ENCODE assay signal across 15 mouse cellular contexts in genomic region chr8:122746439-122746838, GRCm38 (mm10). TPM values are rescaled to one million over a fixed set of nuclear protein-coding genes. Genes with fewer than 3 reads are reported as not detected.
DNase-seq lines count a peak whose midpoint lies in the region; ATAC-seq and TF ChIP-seq lines count a peak whose summit lies in the region.
"Had no signal": no experiment of that assay in that cellular context is flagged by ENCODE, and none has a peak within 500 bp of the region (broad histone marks: within the 10 kb centered on the region; RNA-seq: fewer than 3 reads in every experiment).

No protein-coding gene starts in this region.

- H3K4me1 ChIP-seq in forebrain, embryonic 10.5 days: peaks cover 56% of the 10 kb centered on the region
- H3K4me1 ChIP-seq in hindbrain, embryonic 15.5 days (replicated peaks): peaks cover 92% of the 10 kb centered on the region
- peaks cover 77% of the 10 kb centered on the region for H3K4me1 ChIP-seq in midbrain, embryonic 14.5 days (ENCODE audit: control insufficient read depth, insufficient read depth, low read length)
- H3K4me1 ChIP-seq in thymus, adult 2 months (replicated peaks; ENCODE audit: control insufficient read depth, insufficient read depth, low read length): no peaks in the 10 kb centered on the region

- WGBS in forebrain, embryonic 10.5 days: 63% methylated on average over 7 of the region's 7 CpGs
- WGBS in hindbrain, embryonic 15.5 days: 20% methylated on average over 7 of the region's 7 CpGs
- WGBS in midbrain, embryonic 14.5 days: 23% methylated on average over 7 of the region's 7 CpGs
- 91% methylated on average over 7 of the region's 7 CpGs for WGBS in thymus, adult 2 months

- peak overlapping the region; percentile 78 for H3K27ac ChIP-seq in forebrain, embryonic 10.5 days
- H3K27ac ChIP-seq in hindbrain, embryonic 15.5 days (replicated peaks): peak overlapping the region; percentile 95
- peak overlapping the region; percentile 95 for H3K27ac ChIP-seq in midbrain, embryonic 14.5 days (replicated peaks; ENCODE audit: low read depth, low read length)
- H3K27ac ChIP-seq in thymus, adult 2 months (ENCODE audit: control insufficient read depth, insufficient read depth, low read length): no peak overlapping the region
- H3K27ac ChIP-seq: liver, embryonic 13.5 days had no signal

- intact Hi-C loops in left cerebral cortex, postnatal 14 days (cut with DNase I): no loop called here

- no peak overlapping the region for H3K4me2 ChIP-seq in hindbrain, embryonic 15.5 days
- 0 out of 2 replicates have a peak overlapping the region, but pooled peaks have one; percentile 23 for H3K4me2 ChIP-seq in midbrain, embryonic 14.5 days (ENCODE audit: low read length)
- H3K4me2 ChIP-seq: liver, embryonic 13.5 days had no signal

- H3K36me3 ChIP-seq in forebrain, embryonic 10.5 days (replicated peaks): no peaks in the 10 kb centered on the region
- no peaks in the 10 kb centered on the region for H3K36me3 ChIP-seq in hindbrain, embryonic 15.5 days
- no peaks in the 10 kb centered on the region for H3K36me3 ChIP-seq in midbrain, embryonic 14.5 days (ENCODE audit: control insufficient read depth, insufficient read depth, low read length)
- H3K36me3 ChIP-seq in thymus, adult 2 months (ENCODE audit: control insufficient read depth, insufficient read depth, low read length): no peaks in the 10 kb centered on the region
- H3K36me3 ChIP-seq: liver, embryonic 13.5 days had no signal

- ATAC-seq in hindbrain, embryonic 15.5 days (ENCODE audit: low FRiP score, low read depth): no peak
- ATAC-seq in midbrain, embryonic 14.5 days (ENCODE audit: low FRiP score, low TSS enrichment): no peak
- ATAC-seq: Patski had no signal

- DNase-seq in brain, adult 2 months (ENCODE audit: low read depth, low spot score): peak; percentile 39
- no peak for DNase-seq in forebrain, embryonic 10.5 days (ENCODE audit: extremely low spot score, low spot score)
- no peak for DNase-seq in midbrain, embryonic 14.5 days
- no peak for DNase-seq in thymus, adult 2 months
- DNase-seq in gastrocnemius, postnatal 4 days (ENCODE audit: low spot score in 2 of 2): no peak
- no peak for DNase-seq in left cerebral cortex, postnatal 14 days (ENCODE audit: low spot score in 2 of 2)
- DNase-seq in layer of hippocampus, adult 9-11 months: no peak
- DNase-seq: cerebellum, adult 9-11 months; heart, adult 11 months; heart, postnatal 36 days; kidney, adult 8-10 months; liver, embryonic 13.5 days; lung, postnatal 4 days had no signal

- peaks cover 80% of the 10 kb centered on the region for H3K27me3 ChIP-seq in forebrain, embryonic 10.5 days (ENCODE audit: poor library complexity, severe bottlenecking)
- no peaks in the 10 kb centered on the region for H3K27me3 ChIP-seq in hindbrain, embryonic 15.5 days
- H3K27me3 ChIP-seq in midbrain, embryonic 14.5 days (ENCODE audit: control insufficient read depth, insufficient read depth, low read length): no peaks in the 10 kb centered on the region
- no peaks in the 10 kb centered on the region for H3K27me3 ChIP-seq in thymus, adult 2 months (ENCODE audit: control insufficient read depth, insufficient read depth, low read length)

- TF ChIP-seq CTCF in thymus, adult 2 months (IDR thresholded peaks at IDR 0.05; ENCODE audit: borderline replicate concordance, control insufficient read depth, extremely low read depth, insufficient read depth, low read length, poor library complexity): no peak

- H3K9me3 ChIP-seq in forebrain, embryonic 10.5 days: no peaks in the 10 kb centered on the region
- no peaks in the 10 kb centered on the region for H3K9me3 ChIP-seq in hindbrain, embryonic 15.5 days
- no peaks in the 10 kb centered on the region for H3K9me3 ChIP-seq in midbrain, embryonic 14.5 days (ENCODE audit: control insufficient read depth, low read length)
- H3K9me3 ChIP-seq: liver, embryonic 13.5 days had no signal

- no peak overlapping the region for H3K9ac ChIP-seq in hindbrain, embryonic 15.5 days
- no peak overlapping the region; the same call in 1 of the 2 replicates for H3K9ac ChIP-seq in midbrain, embryonic 14.5 days (replicated peaks; ENCODE audit: low read length)
- H3K9ac ChIP-seq: liver, embryonic 13.5 days had no signal

- H3K4me3 ChIP-seq in forebrain, embryonic 10.5 days: no peak overlapping the region
- no peak overlapping the region for H3K4me3 ChIP-seq in hindbrain, embryonic 15.5 days
- H3K4me3 ChIP-seq in midbrain, embryonic 14.5 days (replicated peaks; ENCODE audit: low read depth, low read length): no peak overlapping the region
- no peak overlapping the region for H3K4me3 ChIP-seq in thymus, adult 2 months (ENCODE audit: control insufficient read depth, insufficient read depth, low read length)
- H3K4me3 ChIP-seq: liver, embryonic 13.5 days had no signal

- no peak for TF ChIP-seq POLR2A in thymus, adult 2 months (IDR thresholded peaks at IDR 0.05; ENCODE audit: control insufficient read depth, extremely low read depth, insufficient read depth, low read length, poor library complexity)

RNA-seq across cellular contexts. Expression of gene Acsf3, which starts 28.8 kb away (rescaled TPM):
- 19.0 and 19.1 TPM in 2 replicates for polyA plus RNA-seq in forebrain, embryonic 10.5 days (2016; fragmentation: Nextera tagmentation; extraction: Ambion mirVana)
- polyA plus RNA-seq in hindbrain, embryonic 15.5 days (2015; fragmentation: Nextera tagmentation; extraction: Ambion mirVana): 15.6 and 17.1 TPM in 2 replicates
- polyA plus RNA-seq in midbrain, embryonic 14.5 days (2014; fragmentation: Nextera tagmentation; extraction: Ambion mirVana): 16.3 and 16.8 TPM in 2 replicates
- 17.5 and 19.6 TPM in 2 replicates for polyA plus RNA-seq in thymus, adult 2 months (2012; rRNA removed)
- 10 to 100 TPM; 15.4 to 18.8 TPM for total RNA-seq in gastrocnemius, postnatal 4 days (2021)
- total RNA-seq in left cerebral cortex, postnatal 14 days (2021): 10 to 100 TPM; 19.0 to 20.9 TPM

RNA-seq across cellular contexts. Expression of gene Cbfa2t3, which starts 47.5 kb away (rescaled TPM):
- polyA plus RNA-seq in forebrain, embryonic 10.5 days (2016; fragmentation: Nextera tagmentation; extraction: Ambion mirVana): 1.6 and 2.4 TPM in 2 replicates
- 19.1 and 21.2 TPM in 2 replicates for polyA plus RNA-seq in hindbrain, embryonic 15.5 days (2015; fragmentation: Nextera tagmentation; extraction: Ambion mirVana)
- 25.2 and 28.7 TPM in 2 replicates for polyA plus RNA-seq in midbrain, embryonic 14.5 days (2014; fragmentation: Nextera tagmentation; extraction: Ambion mirVana)
- polyA plus RNA-seq in thymus, adult 2 months (2012; rRNA removed): 62.3 and 76.8 TPM in 2 replicates
- 10 to 100 TPM; 18.9 TPM for total RNA-seq in gastrocnemius, postnatal 4 days (2021)
- 10 to 100 TPM; 27.2 to 29.7 TPM for total RNA-seq in left cerebral cortex, postnatal 14 days (2021)
